Mouse (Mus musculus) granulocyte monocyte progenitor cell, adult 5-6 weeks (primary cell): ENCODE data around the gene Mmp20. TPM values are rescaled to one million over a fixed set of nuclear protein-coding genes. Genes with fewer than 3 reads are reported as not detected.
A peak's percentile ranks its signal among the peaks of the same experiment; 100 is the strongest.

ENCODE experiments used
- ATAC-seq: replicated peaks from 2 replicates; pipeline ENCODE4 v1.8.0; 2016; ENCODE audit warnings: mild to moderate bottlenecking, moderate TSS enrichment, inconsistent platforms; ENCODE audit not compliant: poor library complexity, severe bottlenecking
- total RNA-seq, 2 experiments: library from RNA; stranded (forward) in 1 of 2; stranded (reverse) in 1 of 2; fragments of 200-712, 200-1000 nt in 1 of 2; fragments of >200 nt in 1 of 2; fragmentation: Nextera tagmentation in 1 of 2; gene quantifications; 2 replicates each; pipeline ENCODE4 v1.2.3; 2014 to 2017

The Mmp20 gene
- total RNA-seq, 2 experiments from 2014 or later = not detected

DNA sequence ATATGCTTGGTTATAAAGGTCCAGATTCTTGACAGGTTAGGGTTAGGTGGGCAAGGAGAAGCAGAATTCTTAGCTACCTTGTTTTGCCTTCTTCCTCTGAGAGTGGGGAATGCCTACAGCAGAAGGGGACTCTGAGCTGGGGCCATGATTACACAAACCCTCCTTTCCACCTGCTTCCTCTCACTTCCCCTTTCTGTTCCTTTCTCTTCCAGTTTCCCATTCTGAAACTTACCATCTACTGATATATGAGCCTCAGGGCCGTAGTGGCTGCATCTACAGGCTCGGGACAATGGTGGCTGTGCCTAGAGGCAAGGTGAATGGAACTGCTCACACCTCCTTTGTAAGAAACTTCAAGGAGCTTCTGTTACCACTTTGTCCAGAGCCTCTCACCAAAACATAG, 58.0 kb downstream of the Mmp20 start:
- ATAC-seq = peak; percentile 99

DNA sequence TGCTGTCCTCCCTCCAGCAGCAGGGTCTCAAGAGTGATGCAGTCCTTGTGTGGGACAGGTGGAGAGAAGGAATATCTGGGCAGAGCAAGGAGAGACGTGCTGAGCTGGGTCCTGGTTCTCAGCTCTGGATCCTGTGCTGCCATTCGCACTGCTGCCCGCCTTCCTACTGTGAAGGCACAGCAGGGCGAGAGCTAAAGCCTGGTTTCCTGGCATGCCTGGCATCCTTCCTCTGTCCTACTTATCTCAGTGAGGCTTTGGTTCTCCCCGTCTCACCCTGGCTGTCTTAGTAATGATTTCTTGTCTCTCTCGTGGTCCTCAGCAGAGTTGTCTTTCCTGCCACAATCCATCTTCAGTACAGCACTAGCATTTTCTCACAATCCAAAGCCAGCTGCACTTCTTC, 61.8 kb downstream of the Mmp20 start:
- no peak for ATAC-seq

GRCm38 (mm10) chr9:7691790-7692189, 63.8 kb downstream of the Mmp20 start, which contains the start of gene Mmp7:
Mmp7 (plus strand) TSS chr9:7692090.
- peak; percentile 55 for ATAC-seq

- ATAC-seq = no peak
Measured at GRCm38 (mm10) chr9:7693961-7694360, 65.9 kb downstream of the Mmp20 start.

DNA sequence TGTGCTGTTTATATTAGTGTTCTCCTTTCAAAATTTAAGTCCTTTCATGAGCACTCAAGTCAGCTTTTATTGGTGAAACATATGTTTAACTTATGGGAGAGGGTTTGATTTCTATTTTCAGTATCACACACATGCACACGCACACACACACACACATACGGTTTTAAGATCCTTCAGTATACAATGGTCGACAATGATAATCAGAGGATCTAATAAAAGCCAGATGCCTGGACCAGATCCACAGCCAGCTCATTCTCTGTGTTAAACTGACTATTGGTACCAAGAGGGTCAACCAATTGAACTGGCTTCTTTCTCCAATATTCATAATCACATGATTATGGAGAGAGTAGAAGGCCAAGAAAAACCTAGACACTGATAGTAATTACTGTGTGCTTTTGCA, 67.6 kb downstream of the Mmp20 start:
- ATAC-seq = no peak

DNA sequence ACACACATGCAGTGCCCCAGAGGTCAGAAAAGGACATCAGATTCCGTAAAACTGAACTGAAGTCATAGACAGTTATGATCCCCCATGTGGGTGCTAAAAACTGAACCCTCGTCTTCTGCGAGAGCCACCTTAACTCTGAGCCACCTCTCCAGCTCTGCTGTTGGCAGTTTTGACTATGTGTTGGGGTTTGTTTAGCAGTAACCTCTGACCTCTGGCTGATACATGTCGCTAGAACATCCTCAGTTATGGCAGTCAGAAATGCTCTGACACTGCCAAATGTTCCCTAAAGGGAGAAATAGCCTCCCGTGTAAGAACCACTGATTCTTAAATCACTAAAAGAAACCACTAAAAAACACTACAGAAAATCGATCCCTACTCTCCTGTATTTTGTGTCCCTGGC, 80.7 kb downstream of the Mmp20 start:
- ATAC-seq = no peak

DNA sequence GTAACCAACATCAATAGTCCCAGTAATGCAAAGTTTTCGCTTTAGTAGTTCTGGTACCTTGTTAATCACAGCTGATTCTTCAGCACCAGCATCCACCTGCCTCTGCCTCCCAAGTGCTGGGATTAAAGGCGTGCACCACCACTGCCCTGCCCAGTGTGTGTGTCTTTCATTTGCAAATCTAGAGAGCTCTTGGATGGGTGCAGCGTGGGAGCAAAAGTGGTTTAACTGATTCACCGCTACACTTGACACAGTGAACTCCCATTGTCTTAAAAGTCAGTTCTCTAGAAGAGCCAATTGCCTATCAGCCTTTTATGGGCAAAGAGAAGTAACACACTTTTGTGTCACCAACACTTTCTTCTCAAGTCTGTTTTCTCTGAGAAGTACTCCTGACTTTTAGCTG, 83.2 kb downstream of the Mmp20 start:
- ATAC-seq = no peak

GRCm38 (mm10) chr9:7714062-7714907, 86.3 kb downstream of the Mmp20 start:
- peak; percentile 84 for ATAC-seq

GRCm38 (mm10) chr9:7714908-7715175, 86.8 kb downstream of the Mmp20 start:
- 0 out of 2 replicates have a peak, but pooled peaks have one; percentile 13 for ATAC-seq

DNA sequence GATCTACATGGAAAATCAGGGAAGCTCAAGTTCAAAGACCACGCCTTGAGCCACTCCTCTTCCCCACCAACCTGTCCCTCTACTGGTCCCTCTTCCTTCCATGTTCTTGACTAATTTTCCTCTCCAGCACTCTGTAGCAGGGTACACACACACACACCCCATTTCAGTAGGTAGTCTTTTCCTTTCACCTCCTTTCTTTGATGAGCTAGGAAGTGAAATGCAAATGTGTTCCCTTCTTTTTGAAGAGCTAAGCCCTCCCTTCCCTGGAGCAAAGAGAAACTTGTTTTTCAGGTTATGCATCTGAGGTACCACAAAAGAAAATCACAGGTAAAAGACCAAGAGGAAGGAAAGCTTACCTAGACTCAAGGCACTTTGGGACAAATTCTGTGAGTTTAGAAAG, 93.5 kb downstream of the Mmp20 start:
- ATAC-seq = no peak

Other genes starting within 250 kb of the Mmp20 start
- gene Mmp1b, start 240.2 kb upstream of the Mmp20 start, total RNA-seq (2014; fragmentation: Nextera tagmentation) = not detected in 2 replicates
- not detected in 2 replicates for gene Mmp1b, start 240.2 kb upstream of the Mmp20 start, total RNA-seq (2017)
- not detected in 2 replicates for gene Mmp3, start 182.4 kb upstream of the Mmp20 start, total RNA-seq (2014; fragmentation: Nextera tagmentation)
- gene Mmp3, start 182.4 kb upstream of the Mmp20 start, total RNA-seq (2017) = not detected in 2 replicates
- gene Mmp10, start 125.9 kb upstream of the Mmp20 start, total RNA-seq (2014; fragmentation: Nextera tagmentation) = not detected in 2 replicates
- gene Mmp10, start 125.9 kb upstream of the Mmp20 start, total RNA-seq (2017) = not detected in 2 replicates
- gene Mmp8, start 69.8 kb upstream of the Mmp20 start, total RNA-seq (2014; fragmentation: Nextera tagmentation) = 2.3 and 4.7 TPM in 2 replicates
- 14.0 and 15.2 TPM in 2 replicates for gene Mmp8, start 69.8 kb upstream of the Mmp20 start, total RNA-seq (2017)
- gene Mmp27, start 56.8 kb upstream of the Mmp20 start, total RNA-seq (2014; fragmentation: Nextera tagmentation) = not detected in 2 replicates
- 0.47 TPM in 1 of 2 replicates, not detected in the other for gene Mmp27, start 56.8 kb upstream of the Mmp20 start, total RNA-seq (2017)
- gene Mmp7, start 63.9 kb downstream of the Mmp20 start, total RNA-seq (2014; fragmentation: Nextera tagmentation) = not detected in 2 replicates
- not detected in 2 replicates for gene Mmp7, start 63.9 kb downstream of the Mmp20 start, total RNA-seq (2017)
- gene Tmem123, start 135.8 kb downstream of the Mmp20 start, total RNA-seq (2014; fragmentation: Nextera tagmentation) = 77.3 and 83.0 TPM in 2 replicates
- gene Tmem123, start 135.8 kb downstream of the Mmp20 start, total RNA-seq (2017) = 114 and 119 TPM in 2 replicates
- gene Birc2, start 208.8 kb downstream of the Mmp20 start, total RNA-seq (2014; fragmentation: Nextera tagmentation) = 25.5 and 30.8 TPM in 2 replicates
- gene Birc2, start 208.8 kb downstream of the Mmp20 start, total RNA-seq (2017) = 39.1 and 40.0 TPM in 2 replicates
- 21.6 and 34.6 TPM in 2 replicates for gene Birc3, start 245.0 kb downstream of the Mmp20 start, total RNA-seq (2014; fragmentation: Nextera tagmentation)
- 31.1 and 35.7 TPM in 2 replicates for gene Birc3, start 245.0 kb downstream of the Mmp20 start, total RNA-seq (2017)